15 mouse cellular contexts compared by ENCODE assay signal in the genomic region with DNA sequence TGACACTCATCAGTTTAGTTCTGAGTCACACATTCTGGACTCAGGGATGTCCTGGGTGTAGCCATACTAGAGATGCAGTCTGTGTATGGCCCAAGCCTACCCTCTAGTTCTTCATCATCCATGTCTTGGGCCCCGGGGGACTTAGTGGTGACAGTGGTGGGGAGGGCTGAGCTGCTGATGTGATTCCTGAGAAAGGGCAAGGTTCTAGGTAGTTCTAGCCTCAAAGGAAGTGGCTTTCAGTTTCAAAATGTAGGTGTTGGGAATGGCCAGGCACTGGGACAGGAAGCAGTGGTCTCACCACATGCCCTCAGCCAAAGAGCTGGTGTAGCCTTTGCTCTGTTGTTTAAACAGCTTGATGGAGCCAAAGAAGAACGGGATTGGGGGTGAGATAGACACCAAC.
"Had no signal": no experiment of that assay in that cellular context is flagged by ENCODE, and none has a peak within 500 bp of the region (broad histone marks: within the 10 kb centered on the region; RNA-seq: fewer than 3 reads in every experiment).

No protein-coding gene starts in this region.

- H3K27me3 ChIP-seq: limb, embryonic 13.5 days; lung, embryonic 15.5 days; neural tube, embryonic 12.5 days; neural tube, embryonic 15.5 days had no signal

- H3K9ac ChIP-seq: limb, embryonic 13.5 days; liver, embryonic 12.5 days; liver, embryonic 15.5 days; lung, embryonic 15.5 days; neural tube, embryonic 12.5 days; neural tube, embryonic 15.5 days had no signal

- H3K27ac ChIP-seq: kidney, postnatal 0 days; layer of hippocampus, adult 2 months; limb, embryonic 10.5 days; limb, embryonic 13.5 days; liver, embryonic 12.5 days; liver, embryonic 15.5 days; lung, embryonic 15.5 days; neural tube, embryonic 12.5 days; neural tube, embryonic 15.5 days; stomach, postnatal 0 days had no signal

- DNase-seq: layer of hippocampus, adult 9-11 months; right cerebral cortex, adult 18-20 months; right cerebral cortex, postnatal 14 days; right cerebral cortex, postnatal 4 days had no signal

- ATAC-seq: liver, embryonic 12.5 days had no signal

- H3K4me3 ChIP-seq: layer of hippocampus, adult 2 months; limb, embryonic 10.5 days; limb, embryonic 13.5 days; liver, embryonic 12.5 days; liver, embryonic 15.5 days; lung, embryonic 15.5 days; neural tube, embryonic 12.5 days; neural tube, embryonic 15.5 days had no signal

- H3K4me1 ChIP-seq: limb, embryonic 13.5 days; neural tube, embryonic 12.5 days; neural tube, embryonic 15.5 days had no signal

- H3K36me3 ChIP-seq: limb, embryonic 10.5 days; limb, embryonic 13.5 days; liver, embryonic 12.5 days; liver, embryonic 15.5 days; lung, embryonic 15.5 days; neural tube, embryonic 12.5 days; neural tube, embryonic 15.5 days had no signal

- H3K4me2 ChIP-seq: limb, embryonic 13.5 days; liver, embryonic 12.5 days; liver, embryonic 15.5 days; lung, embryonic 15.5 days; midbrain, embryonic 11.5 days; neural tube, embryonic 12.5 days; neural tube, embryonic 15.5 days had no signal

- H3K9me3 ChIP-seq: limb, embryonic 10.5 days; limb, embryonic 13.5 days; liver, embryonic 12.5 days; liver, embryonic 15.5 days; lung, embryonic 15.5 days; neural tube, embryonic 12.5 days; neural tube, embryonic 15.5 days had no signal
